Mouse (Mus musculus) ES-E14 (cell line): ENCODE results near the gene Spata31d1b. TPM values are rescaled to one million over a fixed set of nuclear protein-coding genes. Genes with fewer than 3 reads are reported as not detected.

Experiments used
- DNase-seq: peaks from one replicate; pipeline ENCODE4 v3.0.0-alpha.2; 2013; ENCODE audit warnings: low read depth, low spot score
- H3K27ac ChIP-seq: 2 replicates; pipeline ENCODE4 v1.5.1; 2012; ENCODE audit warnings: low read depth, mild to moderate bottlenecking, low read length, moderate library complexity, mixed read lengths; ENCODE audit not compliant: poor library complexity, insufficient read depth, severe bottlenecking
- H3K36me3 ChIP-seq: 2 replicates; pipeline ENCODE4 v1.6.1; 2012; ENCODE audit warnings: mild to moderate bottlenecking, low read length, moderate library complexity, mixed read lengths; ENCODE audit not compliant: control insufficient read depth, poor library complexity, insufficient read depth, severe bottlenecking
- H3K4me1 ChIP-seq, 2 experiments: fragments of 150-350 bp in 1 of 2; sonication (generic) in 1 of 2; 2 replicates each; pipeline ENCODE4 v1.6.1; 2012; ENCODE audit warnings: low read length in 2 of 2, mild to moderate bottlenecking in 1 of 2, mixed read lengths in 1 of 2; ENCODE audit not compliant: control insufficient read depth in 2 of 2, insufficient read depth in 2 of 2, poor library complexity in 1 of 2
- H3K4me3 ChIP-seq, 2 experiments: fragments of 150-350 bp in 1 of 2; sonication (generic) in 1 of 2; 2 replicates each; pipeline ENCODE4 v1.5.1; 2012; ENCODE audit warnings: low read length in 2 of 2, low read depth in 1 of 2, mild to moderate bottlenecking in 1 of 2, mixed read lengths in 1 of 2; ENCODE audit not compliant: insufficient read depth in 1 of 2, poor library complexity in 1 of 2, severe bottlenecking in 1 of 2
- H3K9ac ChIP-seq: 2 replicates; pipeline ENCODE4 v1.6.1; 2012; ENCODE audit warnings: low read depth, mild to moderate bottlenecking, low read length, mixed read lengths; ENCODE audit not compliant: poor library complexity, insufficient read depth, severe bottlenecking
- H3K9me3 ChIP-seq: fragments of 150-350 bp; sonication (generic); 2 replicates; pipeline ENCODE4 v1.6.1; 2012; ENCODE audit warnings: low read depth, mild to moderate bottlenecking, low read length; ENCODE audit not compliant: control insufficient read depth, insufficient read depth
- CHD2 ChIP-seq: IDR thresholded peaks from 2 replicates; pipeline ENCODE4 v1.6.1; 2014; ENCODE audit warnings: mild to moderate bottlenecking, low read depth, low read length, inconsistent platforms
- HCFC1 ChIP-seq: IDR thresholded peaks from 2 replicates; pipeline ENCODE4 v1.6.1; 2012; ENCODE audit warnings: low read length, inconsistent platforms, borderline replicate concordance; ENCODE audit not compliant: insufficient read depth
- MAFK ChIP-seq: IDR thresholded peaks from 2 replicates; pipeline ENCODE4 v1.6.1; 2014; ENCODE audit warnings: mild to moderate bottlenecking, low read depth, low read length, inconsistent platforms; ENCODE audit not compliant: insufficient read depth
- ZC3H11A ChIP-seq: IDR thresholded peaks from 2 replicates; pipeline ENCODE4 v1.6.1; 2012; ENCODE audit warnings: low read depth, mild to moderate bottlenecking, inconsistent platforms, low read length, borderline replicate concordance
- ZNF384 ChIP-seq: IDR thresholded peaks from 2 replicates; pipeline ENCODE4 v1.6.1; 2012; ENCODE audit warnings: low read depth, low read length, inconsistent platforms
- in situ Hi-C, 2 experiments: fragments of 600-800 bp; cut with MboI; formaldehyde crosslinking; loops; one replicate each; pipeline ENCODE4 v1.15.1; 2025; ENCODE audit warnings: low sequenced_read_pairs in 2 of 2, inconsistent platforms in 1 of 2; ENCODE audit not compliant: unreplicated experiment in 2 of 2
- total RNA-seq: library from RNA; depleted of rRNA; stranded (reverse); fragments of 300-350 nt; gene quantifications from 2 replicates; pipeline ENCODE4 v1.2.3, GENCODE M21; 2012

Spata31d1b gene
- total RNA-seq, 1 experiment: 1.3 TPM

DNA sequence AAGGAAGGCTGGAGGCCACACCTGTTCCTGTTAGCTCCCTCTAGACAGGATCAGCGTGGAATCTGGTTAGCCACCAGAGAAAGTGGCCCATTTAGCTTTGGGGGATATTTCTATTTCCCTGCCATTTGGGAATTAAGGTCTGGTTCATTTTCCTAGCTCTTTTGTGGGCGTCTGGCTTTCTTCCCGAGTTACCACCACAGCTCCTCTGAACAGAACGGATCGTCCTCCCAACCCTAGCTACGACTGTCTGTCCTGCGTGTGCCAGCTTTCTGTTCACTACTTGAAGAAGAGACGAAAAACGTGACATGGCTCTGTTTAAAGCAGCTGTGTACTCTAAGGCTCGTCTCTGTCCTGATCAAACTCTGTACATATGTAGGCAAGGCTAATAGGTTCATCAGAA lies 42.1 kb upstream of the Spata31d1b start:
- in situ Hi-C loops: no loop called here
- no peak for DNase-seq
- no peak overlapping the region for H3K4me3 ChIP-seq
- H3K9me3 ChIP-seq: no peaks in the 10 kb centered on the region
- peaks cover 3 to 25% of the 10 kb centered on the region in 2 experiments; a peak in 2 of 4 replicates for H3K4me1 ChIP-seq
- H3K9ac ChIP-seq: no peak overlapping the region
- peaks cover 9% of the 10 kb centered on the region for H3K36me3 ChIP-seq
- no peak overlapping the region for H3K27ac ChIP-seq
- TF ChIP-seq ZNF384 (no peak), CHD2 (no peak), HCFC1 (no peak), MAFK (no peak), ZC3H11A (no peak)

DNA sequence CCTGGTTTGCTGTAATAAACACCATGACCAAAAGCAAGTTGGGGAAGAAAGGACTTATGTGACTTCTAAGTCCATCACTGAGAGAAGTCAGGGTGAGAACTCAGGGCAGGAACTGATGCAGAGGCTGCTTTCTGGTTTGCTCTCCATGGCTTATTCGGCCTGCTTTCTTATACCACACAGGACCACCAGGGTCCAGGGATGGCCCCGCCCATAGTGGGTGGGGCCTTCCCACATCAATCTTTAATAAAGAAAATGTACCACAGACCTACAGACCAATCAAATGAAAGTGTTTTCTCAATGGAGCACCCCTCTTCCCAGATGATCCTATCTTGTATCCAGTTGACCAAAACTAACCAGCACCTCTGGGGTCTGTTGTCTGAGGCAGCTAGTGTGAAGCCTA lies 40.6 kb upstream of the Spata31d1b start:
- Histone ChIP-seq H3K27ac (no peak overlapping the region), H3K36me3 (peaks cover 2% of the 10 kb centered on the region; the same call in 1 of the 2 replicates), H3K4me3 (no peak overlapping the region)

DNA sequence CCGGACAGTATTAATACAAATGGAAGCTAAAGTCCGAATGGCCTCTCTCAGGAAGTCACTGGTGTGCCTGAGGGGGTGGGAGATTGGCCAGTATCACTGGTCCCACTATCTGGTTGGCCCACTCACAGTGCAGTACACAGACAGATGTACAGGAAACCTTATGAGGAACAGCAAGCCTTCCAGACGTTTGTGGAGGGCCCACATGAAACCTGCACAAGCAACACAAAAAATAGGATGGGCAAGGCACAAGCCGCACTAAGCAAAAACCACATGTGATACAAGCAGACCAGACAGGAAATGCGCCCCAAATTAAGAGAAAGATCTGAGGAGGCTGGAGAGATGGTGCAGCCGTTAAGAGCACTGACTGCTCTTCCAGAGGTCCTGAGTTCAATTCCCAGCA lies 39.8 kb upstream of the Spata31d1b start:
- DNase-seq: no peak
- Histone ChIP-seq H3K27ac (no peak overlapping the region), H3K9ac (no peak overlapping the region), H3K4me1 (peaks cover 3 to 22% of the 10 kb centered on the region in 2 experiments; a peak in 2 of 4 replicates), H3K4me3 (no peak overlapping the region), H3K9me3 (no peaks in the 10 kb centered on the region), H3K36me3 (peaks cover 2% of the 10 kb centered on the region; the same call in 1 of the 2 replicates)
- in situ Hi-C loops: no loop called here
- TF ChIP-seq ZNF384 (no peak), CHD2 (no peak), MAFK (no peak), HCFC1 (no peak), ZC3H11A (no peak)

More for the DNA sequence above, 40.6 kb upstream of the Spata31d1b start:
- in situ Hi-C loops: no loop called here
- TF ChIP-seq ZNF384 (no peak), ZC3H11A (no peak), MAFK (no peak), HCFC1 (no peak), CHD2 (no peak)
- Histone ChIP-seq H3K9me3 (no peaks in the 10 kb centered on the region), H3K4me1 (peaks cover 3 to 22% of the 10 kb centered on the region in 2 experiments; a peak in 2 of 4 replicates), H3K9ac (no peak overlapping the region)
- no peak for DNase-seq

DNA sequence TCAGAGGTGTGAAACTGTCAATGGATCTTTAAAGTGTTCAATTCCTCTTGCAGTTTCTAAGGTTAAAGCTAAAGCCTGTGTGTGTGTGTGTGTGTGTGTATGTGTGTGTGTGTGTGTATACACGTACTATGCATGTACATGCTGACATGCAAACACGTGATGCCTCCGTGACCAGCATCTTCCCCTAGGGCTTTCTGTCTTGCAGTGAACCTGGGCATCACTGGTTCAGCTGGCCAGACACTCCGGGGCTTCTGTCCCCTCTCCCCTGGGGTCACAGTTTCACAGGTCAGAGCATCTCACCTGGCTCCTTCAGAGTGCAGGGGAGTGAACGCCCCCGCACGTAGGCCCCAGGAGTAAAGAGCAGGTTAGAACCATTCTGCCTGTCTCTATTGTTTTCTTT lies 38.5 kb upstream of the Spata31d1b start:
- H3K9me3 ChIP-seq: no peaks in the 10 kb centered on the region
- peaks cover 2% of the 10 kb centered on the region; the same call in 1 of the 2 replicates for H3K36me3 ChIP-seq
- no peak for DNase-seq
- H3K4me1 ChIP-seq: peaks cover 3 to 19% of the 10 kb centered on the region in 2 experiments; a peak in 3 of 4 replicates
- TF ChIP-seq MAFK: no peak
- TF ChIP-seq CHD2: no peak
- no peak for TF ChIP-seq HCFC1
- no peak for TF ChIP-seq ZNF384
- TF ChIP-seq ZC3H11A: no peak
- in situ Hi-C loops: no loop called here
- no peak overlapping the region for H3K9ac ChIP-seq
- no peak overlapping the region for H3K4me3 ChIP-seq
- H3K27ac ChIP-seq: no peak overlapping the region

DNA sequence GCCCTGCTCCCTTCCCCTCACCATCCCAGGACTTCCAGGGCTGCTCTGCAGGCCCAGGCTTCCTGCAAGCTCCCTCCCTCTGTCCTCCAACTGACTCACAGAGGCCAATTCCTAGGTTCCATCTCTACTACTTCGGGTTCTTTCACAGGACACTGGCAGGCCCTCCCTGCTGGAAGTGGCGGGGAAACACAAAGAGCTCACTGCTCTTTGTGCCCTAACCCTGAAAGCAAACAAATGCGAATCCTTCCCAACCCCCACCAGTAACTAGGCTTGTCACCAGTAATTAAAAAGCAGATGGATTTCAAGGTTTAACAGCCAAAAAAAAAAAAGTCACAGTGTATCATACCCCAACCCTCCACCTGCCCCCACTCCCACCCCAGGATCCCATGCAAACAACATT lies 37.9 kb upstream of the Spata31d1b start:
- TF ChIP-seq CHD2 (no peak), ZC3H11A (no peak), MAFK (no peak), HCFC1 (no peak), ZNF384 (no peak)
- in situ Hi-C loops: no loop called here
- no peak for DNase-seq
- H3K4me1 ChIP-seq: peaks cover 1 to 22% of the 10 kb centered on the region in 2 experiments; a peak in 3 of 4 replicates
- H3K4me3 ChIP-seq: peak overlapping the region in 1 of 2 experiments; percentile 84; a peak in 2 of 4 replicates
- peaks cover 2% of the 10 kb centered on the region; the same call in 1 of the 2 replicates for H3K36me3 ChIP-seq
- H3K27ac ChIP-seq: no peak overlapping the region; the same call in 1 of the 2 replicates
- 0 out of 2 replicates have a peak overlapping the region, but pooled peaks have one; percentile 13 for H3K9ac ChIP-seq
- H3K9me3 ChIP-seq: no peaks in the 10 kb centered on the region
